In the genomic region with DNA sequence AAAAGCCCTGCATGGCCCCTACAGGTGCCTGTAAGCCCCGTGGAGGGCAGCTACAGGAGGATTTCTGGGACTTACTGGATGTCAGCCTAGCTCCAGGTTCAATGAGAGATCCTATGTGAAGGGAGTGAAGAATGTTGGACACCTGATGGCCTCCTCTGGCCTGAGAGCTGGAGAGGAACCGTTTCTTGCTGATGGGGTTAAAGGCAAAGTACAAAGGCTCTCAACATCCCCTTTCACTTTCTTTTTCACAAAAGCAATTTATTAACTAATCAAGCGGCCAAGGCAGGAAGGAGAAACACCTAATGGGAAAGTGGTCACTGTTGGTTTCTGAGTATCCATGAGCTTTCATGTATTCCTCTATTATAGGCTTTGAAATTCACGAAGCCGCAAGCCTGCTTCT, we compare ENCODE assay signal across 8 mouse cellular contexts. TPM values are rescaled to one million over a fixed set of nuclear protein-coding genes. Genes with fewer than 3 reads are reported as not detected.
DNase-seq lines count a peak whose midpoint lies in the region; ATAC-seq and TF ChIP-seq lines count a peak whose summit lies in the region.

No protein-coding gene starts in this region.

- H3K36me3 ChIP-seq in heart, embryonic 11.5 days (ENCODE audit: control insufficient read depth, insufficient read depth, low read length), result no peaks in the 10 kb centered on the region
- no peaks in the 10 kb centered on the region for H3K36me3 ChIP-seq in E14TG2a.4 (ENCODE audit: insufficient read depth, low read length)
- no peaks in the 10 kb centered on the region for H3K36me3 ChIP-seq in hindbrain, embryonic 12.5 days

- TF ChIP-seq CTCF in E14TG2a.4 (conservative IDR thresholded peaks at IDR 0.05; ENCODE audit: low read length), result no peak

- 0 out of 2 replicates have a peak overlapping the region, but pooled peaks have one; percentile 50 for H3K9ac ChIP-seq in heart, embryonic 11.5 days (ENCODE audit: low read depth, low read length)
- no peak overlapping the region for H3K9ac ChIP-seq in hindbrain, embryonic 12.5 days

- H3K27me3 ChIP-seq in heart, embryonic 11.5 days (ENCODE audit: control insufficient read depth, insufficient read depth, low read length), result peaks cover 21% of the 10 kb centered on the region
- peaks cover 53% of the 10 kb centered on the region for H3K27me3 ChIP-seq in E14TG2a.4 (ENCODE audit: insufficient read depth, low read length)
- H3K27me3 ChIP-seq in hindbrain, embryonic 12.5 days, result peaks cover 35% of the 10 kb centered on the region

- 0 out of 2 replicates have a peak, but pooled peaks cover 3% of the 10 kb centered on the region for H3K4me1 ChIP-seq in heart, embryonic 11.5 days (ENCODE audit: control insufficient read depth, insufficient read depth, low read length)
- peaks cover 15% of the 10 kb centered on the region for H3K4me1 ChIP-seq in E14TG2a.4 (replicated peaks; ENCODE audit: low read depth, low read length)
- peaks cover 15% of the 10 kb centered on the region for H3K4me1 ChIP-seq in hindbrain, embryonic 12.5 days

- no peak for ATAC-seq in heart, embryonic 11.5 days (replicated peaks; ENCODE audit: insufficient number of reproducible peaks, low FRiP score, low TSS enrichment)
- no peak for ATAC-seq in hindbrain, embryonic 12.5 days (ENCODE audit: low FRiP score)
- peak; percentile 77 for ATAC-seq in megakaryocyte, adult 5-6 weeks (ENCODE audit: poor library complexity, severe bottlenecking)
- no peak for ATAC-seq in monocyte, adult 5-6 weeks (replicated peaks; ENCODE audit: insufficient number of reproducible peaks, low FRiP score, low TSS enrichment, poor library complexity, severe bottlenecking)

- no peak for DNase-seq in heart, adult 18-20 months
- DNase-seq in gastrocnemius, postnatal 14 days, result no peak
- DNase-seq in left cerebral cortex, adult 8-10 months (ENCODE audit: low spot score in 2 of 2), result no peak

- H3K4me3 ChIP-seq in heart, embryonic 11.5 days (ENCODE audit: low read depth, low read length), result peak overlapping the region; percentile 58
- H3K4me3 ChIP-seq in E14TG2a.4 (replicated peaks; ENCODE audit: low read length), result peak overlapping the region; percentile 82
- peak overlapping the region; percentile 60 for H3K4me3 ChIP-seq in hindbrain, embryonic 12.5 days

- H3K27ac ChIP-seq in heart, embryonic 11.5 days (ENCODE audit: low read depth, low read length), result no peak overlapping the region
- no peak overlapping the region for H3K27ac ChIP-seq in hindbrain, embryonic 12.5 days

- no peaks in the 10 kb centered on the region for H3K9me3 ChIP-seq in heart, embryonic 11.5 days (replicated peaks; ENCODE audit: control insufficient read depth, low read length)
- H3K9me3 ChIP-seq in E14TG2a.4 (ENCODE audit: low read length), result no peaks in the 10 kb centered on the region
- H3K9me3 ChIP-seq in hindbrain, embryonic 12.5 days (replicated peaks), result no peaks in the 10 kb centered on the region

- intact Hi-C loops in gastrocnemius, postnatal 14 days (cut with DNase I; ENCODE audit: low total_unique reads), result no loop called here

- 44% methylated on average over 5 of the region's 5 CpGs for WGBS in heart, embryonic 11.5 days (ENCODE audit: insufficient replicate concordance)
- 56% methylated on average over 5 of the region's 5 CpGs for WGBS in hindbrain, embryonic 12.5 days

- peak overlapping the region; percentile 100 for H3K4me2 ChIP-seq in heart, embryonic 11.5 days
- peak overlapping the region; percentile 100 for H3K4me2 ChIP-seq in hindbrain, embryonic 12.5 days (replicated peaks)

RNA-seq across cellular contexts. Expression of gene Tnfaip8l3, which starts 1.0 kb away (rescaled TPM):
- 0.19 TPM in 1 of 2 replicates, not detected in the other for polyA plus RNA-seq in heart, embryonic 11.5 days (2014; fragmentation: Nextera tagmentation; extraction: Ambion mirVana)
- under 1 TPM; 0.20 to 0.44 TPM for total RNA-seq in heart, adult 18-20 months (2021)
- 0.13 and 0.31 TPM in 2 replicates for polyA plus RNA-seq in hindbrain, embryonic 12.5 days (2016; fragmentation: Nextera tagmentation; extraction: Ambion mirVana)
- not detected in 2 replicates for total RNA-seq in megakaryocyte, adult 5-6 weeks (2015)
- 0.44 TPM in 1 of 2 replicates, not detected in the other for total RNA-seq in megakaryocyte, adult 5-6 weeks (2017)
- not detected in 3 replicates for total RNA-seq in monocyte, adult 5-6 weeks (2017)
- total RNA-seq in gastrocnemius, postnatal 14 days (2021), result under 1 TPM; 0.14 to 0.22 TPM
- total RNA-seq in left cerebral cortex, adult 8-10 months (2022), result 1 to 10 TPM; 8.0 to 10.0 (median 8.2) TPM
